Mouse (Mus musculus): ENCODE measurements at regions not wholly inside any gene's neighbourhood (a gene's known extent, or its start where the extent isn't known, plus 50 kb on each side); places are given as distances from the start of the nearest gene placed in this dataset.

DNA sequence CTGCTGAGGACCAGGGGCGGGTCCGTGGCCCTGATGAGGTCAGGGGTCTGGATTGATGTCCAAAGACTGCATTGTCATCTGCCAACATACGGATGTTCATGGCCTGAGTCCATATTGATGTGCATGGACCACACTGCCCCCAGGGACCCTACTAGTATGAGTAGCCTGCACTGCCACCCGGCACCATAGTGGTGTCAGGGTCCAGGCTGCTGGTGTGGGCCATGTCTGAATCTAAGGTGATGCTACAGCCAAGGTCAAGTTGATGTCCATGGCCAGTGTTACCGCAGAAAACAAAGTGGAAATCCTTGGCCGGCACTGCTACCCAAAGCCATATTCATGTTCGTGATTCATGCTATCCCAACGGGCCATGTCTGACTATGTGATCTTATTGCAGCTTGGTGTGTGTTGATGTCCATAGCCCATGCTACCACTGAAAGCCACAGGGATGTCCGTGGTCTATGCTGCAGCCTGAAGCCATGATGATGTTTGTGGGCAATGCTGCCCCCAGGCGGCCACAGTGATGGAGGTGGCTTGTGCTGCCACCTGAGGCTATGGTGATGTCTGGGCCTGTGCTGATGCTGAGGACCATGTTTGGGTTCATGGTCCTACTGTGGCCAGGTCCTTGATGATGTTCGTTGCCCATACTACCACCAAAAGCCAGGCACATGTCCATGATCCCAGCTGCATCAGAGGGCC, 130.5 kb downstream of the Iqub start:
- TF ChIP-seq CTCF (IDR thresholded peaks at IDR 0.05; ENCODE audit: extremely low read depth, insufficient read length, insufficient replicate concordance, low read depth, low read length): peak; percentile 65; the same call in 1 of the 2 replicates
- TF ChIP-seq POLR2A (IDR thresholded peaks at IDR 0.05; ENCODE audit: low read depth, low read length): no peak

All from small intestine, adult 2 months (tissue).